Mouse (Mus musculus) adrenal gland, adult 2 months (tissue): ENCODE results near the gene Mal. TPM values are rescaled to one million over a fixed set of nuclear protein-coding genes. Genes with fewer than 3 reads are reported as not detected.
A peak's percentile ranks its signal among the peaks of the same experiment; 100 is the strongest.

Experiments used
- DNase-seq: peaks from one replicate; pipeline ENCODE4 v3.0.0; 2021
- long read RNA-seq: library from polyadenylated mRNA; stranded (forward); transcript quantifications from one replicate; pipeline ENCODE4 v2.0.0, GENCODE M21; 2021
- polyA plus RNA-seq: library from polyadenylated mRNA; depleted of rRNA; stranded (reverse); fragments of >200 nt; gene quantifications from 2 replicates; pipeline ENCODE4 v1.2.3, GENCODE M21; 2012; rRNA removed
- total RNA-seq, 2 experiments: library from RNA; stranded (reverse); gene quantifications; 2 replicates each; pipeline ENCODE4 v1.2.3; 2021

Gene Mal
- total RNA-seq (1 to 10 TPM; 5.9 to 8.1 TPM), polyA plus RNA-seq (1.9 and 2.9 TPM in 2 replicates)
- long read RNA-seq, transcript Mal-202 (4 exons, 2,778 nt) = major isoform, 6 of 6 reads
- long read RNA-seq, partial matches to known transcripts = 0 of 6 reads
- long read RNA-seq, other reads (novel, unspliced or antisense) = 0 of 6 reads

GRCm38 (mm10) chr2:127656086-127656720 is at the start of gene Mal:
Gene Mal (minus strand): TSS chr2:127656695.
- DNase-seq = peak; percentile 90

- no peak for DNase-seq
Observed at GRCm38 (mm10) chr2:127705267-127705666, 48.8 kb upstream of the Mal start.

- no peak for DNase-seq
Observed at GRCm38 (mm10) chr2:127689239-127689638, 32.7 kb upstream of the Mal start.

- peak; percentile 70 for DNase-seq
Observed at GRCm38 (mm10) chr2:127683687-127684331, 27.3 kb upstream of the Mal start.

- DNase-seq = no peak
Observed at GRCm38 (mm10) chr2:127667843-127668506, 11.5 kb upstream of the Mal start.

- no peak for DNase-seq
Observed at GRCm38 (mm10) chr2:127667015-127667414, 10.5 kb upstream of the Mal start.

- DNase-seq = no peak
Observed at GRCm38 (mm10) chr2:127662708-127663107, 6.2 kb upstream of the Mal start.

GRCm38 (mm10) chr2:127655419-127655818 is 1.1 kb downstream of the Mal start:
- peak; percentile 18 for DNase-seq

- DNase-seq = no peak
Observed at GRCm38 (mm10) chr2:127654786-127655185, 1.7 kb downstream of the Mal start.

- DNase-seq = no peak
Observed at GRCm38 (mm10) chr2:127652805-127653204, 3.7 kb downstream of the Mal start.

GRCm38 (mm10) chr2:127652335-127652734 is 4.2 kb downstream of the Mal start:
- no peak for DNase-seq

- no peak for DNase-seq
Observed at GRCm38 (mm10) chr2:127651601-127652000, 4.9 kb downstream of the Mal start.

- DNase-seq = peak; percentile 52
Observed at GRCm38 (mm10) chr2:127649921-127650320, 6.6 kb downstream of the Mal start.

GRCm38 (mm10) chr2:127648145-127648544 is 8.3 kb downstream of the Mal start:
- DNase-seq = no peak

- no peak for DNase-seq
Observed at GRCm38 (mm10) chr2:127646875-127647274, 9.6 kb downstream of the Mal start.

- DNase-seq = no peak
Observed at GRCm38 (mm10) chr2:127643728-127644704, 12.5 kb downstream of the Mal start.

GRCm38 (mm10) chr2:127638973-127639372 is 17.5 kb downstream of the Mal start:
- DNase-seq = no peak

GRCm38 (mm10) chr2:127635581-127635980 is 20.9 kb downstream of the Mal start:
- DNase-seq = no peak

- DNase-seq = no peak
Observed at GRCm38 (mm10) chr2:127632601-127633000, 23.9 kb downstream of the Mal start.

- no peak for DNase-seq
Observed at GRCm38 (mm10) chr2:127627990-127628570, 28.4 kb downstream of the Mal start.

GRCm38 (mm10) chr2:127627354-127627753 is 29.1 kb downstream of the Mal start:
- no peak for DNase-seq
